Mouse (Mus musculus): ENCODE data around the gene 1700016H13Rik.

Gene 1700016H13Rik

DNA sequence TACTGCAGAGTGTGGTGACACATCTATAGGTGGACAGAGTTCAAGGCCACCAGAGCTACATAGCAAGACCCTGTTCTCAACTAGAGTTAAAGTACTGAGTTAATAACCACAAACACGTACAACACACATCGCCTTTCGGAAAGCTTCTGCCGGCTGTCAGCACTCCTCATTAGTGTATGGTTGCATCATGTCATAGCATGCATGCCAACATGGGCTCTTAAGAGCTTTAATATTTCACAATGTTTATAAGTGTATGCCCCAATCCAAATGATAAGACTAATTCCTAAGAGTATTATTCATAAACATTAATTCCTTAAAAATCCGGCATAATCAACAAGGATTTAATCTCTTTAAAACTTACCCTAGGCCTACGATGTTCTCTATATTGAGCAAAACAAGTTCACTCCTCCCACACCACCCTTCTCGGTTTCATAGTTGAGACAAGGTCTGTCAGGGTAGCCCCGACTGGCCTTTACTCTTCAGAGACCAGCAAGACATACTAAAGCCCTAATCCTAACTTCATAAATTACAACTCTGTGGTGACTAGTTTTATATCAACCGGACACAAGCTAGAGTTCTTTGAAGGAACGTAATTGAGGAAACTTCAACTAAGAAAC, 44.8 kb downstream of the 1700016H13Rik start:
- DNase-seq (ENCODE audit: low read depth in 1 of 2, low spot score in 2 of 2) = no peak

DNA sequence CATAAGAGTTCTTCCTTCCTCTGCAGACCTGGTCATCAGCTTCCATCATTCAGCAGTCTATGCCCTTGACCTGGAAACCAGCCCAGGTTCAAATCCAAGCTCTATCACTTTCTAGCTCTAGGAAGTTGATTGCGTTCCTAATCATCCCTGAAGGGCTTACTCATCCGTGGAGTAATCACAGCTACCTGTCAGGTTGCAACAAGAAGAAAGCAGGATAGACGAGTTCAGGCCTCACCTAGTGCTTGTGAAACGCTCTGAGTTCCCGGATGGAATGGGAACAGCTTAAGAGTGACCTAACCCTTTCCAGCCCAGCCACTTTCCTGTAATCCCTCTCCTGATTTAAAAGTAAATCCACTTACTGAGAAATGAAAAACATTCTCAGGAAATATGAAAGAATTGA, 45.7 kb downstream of the 1700016H13Rik start:
- DNase-seq (ENCODE audit: low read depth in 1 of 2, low spot score in 2 of 2) = no peak

DNA sequence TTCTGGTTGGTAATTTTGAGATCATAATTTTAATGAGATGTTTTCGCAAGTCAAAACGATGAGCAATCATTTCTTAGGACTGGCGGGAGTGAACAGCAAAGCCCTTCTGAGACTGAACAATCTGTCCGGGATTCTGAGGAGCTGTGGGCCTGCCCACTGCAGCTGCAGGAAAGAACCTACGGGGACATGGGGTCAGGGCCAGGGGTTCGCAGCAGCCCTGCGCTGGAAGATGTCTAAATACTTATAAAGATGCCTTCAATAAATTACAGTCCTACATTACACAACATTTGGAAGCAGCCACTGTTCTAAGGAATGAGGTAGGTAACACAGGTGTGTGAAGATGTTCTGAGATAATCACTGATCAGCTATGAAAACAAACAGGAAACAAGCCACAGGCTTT, 50.1 kb downstream of the 1700016H13Rik start:
- no peak for DNase-seq (ENCODE audit: low read depth in 1 of 2, low spot score in 2 of 2)

- no peak for DNase-seq (ENCODE audit: low read depth in 1 of 2, low spot score in 2 of 2)
These were observed 52.5 kb downstream of the 1700016H13Rik start for GRCm38 (mm10) chr5:103603115-103603893.

- DNase-seq (ENCODE audit: low read depth in 1 of 2, low spot score in 2 of 2) = no peak
These were observed 56.9 kb downstream of the 1700016H13Rik start for GRCm38 (mm10) chr5:103598881-103599280.

DNA sequence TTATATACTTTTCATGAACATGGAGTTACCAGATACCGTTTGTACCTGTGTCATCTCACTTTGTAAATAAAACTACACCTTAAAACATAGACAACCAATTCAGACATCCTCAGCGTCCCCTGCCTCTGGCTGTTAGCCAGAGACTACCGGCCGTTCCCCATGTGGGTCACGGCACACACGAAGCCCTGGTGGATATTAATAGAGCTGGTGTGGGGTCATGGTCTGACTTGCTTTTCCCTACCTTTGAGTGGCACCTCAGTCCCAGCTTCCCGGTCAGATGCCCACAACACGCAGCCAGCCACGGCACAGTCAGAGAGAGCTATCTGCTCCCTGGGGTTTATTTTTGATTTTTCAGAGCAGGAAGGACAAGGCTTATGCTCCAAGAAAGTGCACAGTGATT, 57.5 kb downstream of the 1700016H13Rik start:
- no peak for DNase-seq (ENCODE audit: low read depth in 1 of 2, low spot score in 2 of 2)
